Mouse (Mus musculus): ENCODE measurements around the gene Ceacam16.

Ceacam16 gene

GRCm38 (mm10) chr7:19817382-19818105 lies 43.6 kb downstream of the Ceacam16 start:
- DNase-seq (ENCODE audit: low read depth in 2 of 2, low spot score in 2 of 2) = peak; percentile 87 to 91

DNA sequence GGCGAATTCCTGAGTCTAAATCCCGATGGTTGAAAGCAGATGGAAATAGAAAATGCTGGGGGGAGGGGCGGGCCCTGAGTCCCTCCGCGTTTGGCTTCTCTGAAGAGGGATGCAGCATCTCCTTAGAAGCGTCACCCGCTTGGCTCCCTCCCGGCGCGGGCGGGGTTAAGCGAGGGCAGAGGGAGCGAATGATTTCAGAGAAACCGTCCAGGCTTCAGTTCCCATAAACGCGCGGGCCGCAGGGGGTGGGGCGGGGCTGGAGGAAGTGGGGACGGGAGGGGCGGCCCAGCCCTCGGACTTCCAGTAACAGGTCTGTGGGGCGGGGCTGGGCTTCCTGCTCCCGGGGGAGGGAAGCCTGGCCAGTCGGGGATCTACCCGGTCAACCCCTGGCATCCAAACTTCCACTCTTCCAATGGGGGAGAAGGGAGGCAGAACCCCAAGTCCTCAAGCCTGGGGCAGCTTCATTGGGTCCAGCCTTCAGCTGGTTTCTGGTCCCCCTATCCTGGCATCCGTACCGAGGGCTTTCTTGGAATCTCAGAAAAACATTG lies 44.8 kb downstream of the Ceacam16 start:
- DNase-seq (ENCODE audit: low read depth in 2 of 2, low spot score in 2 of 2) = peak in 1 of 2 experiments; percentile 32

DNA sequence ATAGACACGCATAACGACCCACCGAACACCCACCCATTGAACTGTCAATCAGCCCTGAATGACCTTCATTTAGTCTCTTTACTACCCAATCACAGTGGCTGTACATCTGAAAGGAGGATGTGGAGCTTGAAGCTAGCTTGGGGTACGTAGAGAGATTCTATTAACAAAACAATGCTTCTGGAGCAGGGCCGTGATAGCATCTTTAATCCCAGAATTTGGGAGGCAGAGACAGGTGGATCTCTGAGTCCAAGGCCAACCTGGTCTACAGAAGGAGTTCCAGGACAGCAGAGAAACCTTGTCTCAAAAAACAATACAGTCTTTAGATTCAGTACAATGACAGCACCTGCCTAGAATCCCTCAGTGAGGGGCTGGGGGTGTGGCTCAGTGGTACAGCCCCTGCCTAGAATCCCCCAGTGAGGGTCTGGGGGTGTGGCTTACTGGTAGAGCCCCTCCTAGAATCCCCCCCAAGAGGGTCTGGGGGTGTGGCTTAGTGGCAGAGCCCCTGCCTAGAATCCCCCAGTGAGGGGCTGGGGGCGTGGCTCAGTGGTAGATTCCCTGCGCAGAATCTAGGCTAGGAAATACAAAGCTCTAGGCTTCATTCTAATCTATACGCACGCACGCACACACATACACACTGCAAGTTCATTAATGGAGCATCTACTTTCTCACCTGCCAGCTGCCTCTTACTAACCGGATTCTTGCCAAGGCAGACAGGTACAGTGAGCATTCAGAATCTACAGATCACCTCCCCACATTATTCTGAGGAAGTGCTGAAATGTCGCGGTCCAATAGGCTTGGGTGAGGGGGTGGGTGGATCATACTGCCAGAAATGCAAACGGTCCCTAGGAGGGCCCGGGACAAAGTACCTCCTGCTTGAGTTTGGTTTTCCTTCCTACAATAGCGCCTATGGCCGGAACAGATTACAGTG lies 45.5 kb downstream of the Ceacam16 start:
- no peak for DNase-seq (ENCODE audit: low read depth in 2 of 2, low spot score in 2 of 2)

DNA sequence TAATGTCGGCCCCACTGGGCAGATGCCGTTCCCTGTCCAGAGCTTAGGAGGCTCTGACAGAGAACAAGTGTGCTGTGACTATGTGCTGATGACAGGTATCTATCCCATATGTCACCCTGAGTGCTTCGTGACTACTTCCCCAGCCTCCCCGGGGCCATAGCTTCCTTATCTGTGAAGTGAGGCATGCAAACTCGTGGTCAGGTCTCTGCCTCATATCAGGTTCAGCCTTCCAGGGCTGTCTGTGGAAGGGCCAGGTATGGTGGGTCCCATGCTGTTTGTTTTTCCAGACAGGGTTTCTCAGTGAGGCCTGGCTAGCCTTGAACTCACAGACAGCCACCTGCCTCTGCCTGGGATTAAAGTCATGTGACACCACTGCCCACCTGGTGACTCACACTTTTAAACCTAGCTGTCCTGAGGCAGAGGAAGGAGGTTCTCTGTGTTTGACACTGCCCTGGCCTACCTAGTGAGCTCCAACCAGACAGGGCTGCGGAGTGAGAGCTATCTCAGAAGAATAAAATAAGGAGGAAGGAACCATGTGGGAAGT lies 47.4 kb downstream of the Ceacam16 start:
- no peak for DNase-seq (ENCODE audit: low read depth in 2 of 2, low spot score in 2 of 2)

DNA sequence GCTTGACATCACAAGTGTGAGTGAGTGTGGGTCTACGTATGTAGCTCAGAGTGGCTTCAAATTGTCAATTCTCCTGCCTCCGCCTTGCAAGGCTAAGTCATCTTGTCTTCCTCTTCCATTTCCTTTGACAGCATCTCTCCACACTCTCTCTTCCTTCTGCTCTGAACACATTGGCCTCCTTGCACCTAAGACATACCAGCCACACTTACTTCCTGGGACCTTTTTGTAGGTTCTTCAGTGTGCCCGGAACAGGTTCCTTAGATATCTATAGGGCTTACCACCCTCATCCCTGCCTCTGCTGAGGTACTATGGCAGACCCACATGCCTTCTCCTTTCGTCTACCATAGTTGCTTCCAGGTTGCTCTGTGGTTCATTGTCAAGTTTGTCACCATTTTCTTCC lies 47.9 kb downstream of the Ceacam16 start:
- DNase-seq (ENCODE audit: low read depth in 2 of 2, low spot score in 2 of 2) = no peak

GRCm38 (mm10) chr7:19811114-19811513 lies 50.0 kb downstream of the Ceacam16 start:
- DNase-seq (ENCODE audit: low read depth in 2 of 2, low spot score in 2 of 2) = no peak

GRCm38 (mm10) chr7:19809369-19809768 lies 51.7 kb downstream of the Ceacam16 start:
- no peak for DNase-seq (ENCODE audit: low read depth in 2 of 2, low spot score in 2 of 2)

- no peak for DNase-seq (ENCODE audit: low read depth in 2 of 2, low spot score in 2 of 2)
These were observed 54.6 kb downstream of the Ceacam16 start for GRCm38 (mm10) chr7:19806356-19806969.

GRCm38 (mm10) chr7:19802995-19803394 lies 58.1 kb downstream of the Ceacam16 start:
- peak; percentile 71 to 76 for DNase-seq (ENCODE audit: low read depth in 2 of 2, low spot score in 2 of 2)
